Mouse (Mus musculus) cerebellum, adult 2 months (tissue): ENCODE measurements around the gene Ranbp17. TPM values are rescaled to one million over a fixed set of nuclear protein-coding genes. Genes with fewer than 3 reads are reported as not detected.

Experiments used
- DNase-seq, 2 experiments: peaks; one replicate each; pipeline ENCODE4 v3.0.0; 2021
- H3K27ac ChIP-seq: fragments of 200-500 bp; 2 replicates; pipeline ENCODE4 v1.5.1; 2012; ENCODE audit warnings: low read length, control low read depth, inconsistent platforms; ENCODE audit not compliant: insufficient read depth
- H3K27me3 ChIP-seq: fragments of 200-500 bp; 2 replicates; pipeline ENCODE4 v1.6.1; 2012; ENCODE audit warnings: inconsistent platforms, mild to moderate bottlenecking, low read length, moderate library complexity; ENCODE audit not compliant: control insufficient read depth, insufficient read depth
- H3K4me1 ChIP-seq: fragments of 200-500 bp; 2 replicates; pipeline ENCODE4 v1.6.1; 2011; ENCODE audit warnings: low read length; ENCODE audit not compliant: control insufficient read depth, insufficient read depth
- H3K4me3 ChIP-seq: fragments of 200-500 bp; replicated peaks from 2 replicates; pipeline ENCODE3; 2011; ENCODE audit warnings: mild to moderate bottlenecking, low read depth, low read length, control low read depth; ENCODE audit not compliant: insufficient read depth
- CTCF ChIP-seq: fragments of 200-500 bp; IDR thresholded peaks from 2 replicates; pipeline ENCODE4 v1.5.1; 2011; ENCODE audit warnings: low read depth, mild to moderate bottlenecking, control low read depth, low read length, moderate library complexity, borderline replicate concordance; ENCODE audit not compliant: insufficient read depth
- POLR2A ChIP-seq: fragments of 200-500 bp; IDR thresholded peaks from 2 replicates; pipeline ENCODE4 v1.6.1; 2011; ENCODE audit warnings: low read length, control low read depth, borderline replicate concordance; ENCODE audit not compliant: insufficient read depth
- WGBS: fragments of 180-500 bp; shearing (Covaris S2); methylation state at CpG from one replicate; pipeline ENCODE4 v1.1.7; 2018; 5-methylcytosine and 5-hydroxymethylcytosine counted together
- polyA plus RNA-seq: library from polyadenylated mRNA; depleted of rRNA; stranded (reverse); fragments of >200 nt; gene quantifications from 2 replicates; pipeline ENCODE4 v1.2.3, GENCODE M21; 2012

Ranbp17 gene
- polyA plus RNA-seq, 1 experiment, result 6.5 TPM

DNA sequence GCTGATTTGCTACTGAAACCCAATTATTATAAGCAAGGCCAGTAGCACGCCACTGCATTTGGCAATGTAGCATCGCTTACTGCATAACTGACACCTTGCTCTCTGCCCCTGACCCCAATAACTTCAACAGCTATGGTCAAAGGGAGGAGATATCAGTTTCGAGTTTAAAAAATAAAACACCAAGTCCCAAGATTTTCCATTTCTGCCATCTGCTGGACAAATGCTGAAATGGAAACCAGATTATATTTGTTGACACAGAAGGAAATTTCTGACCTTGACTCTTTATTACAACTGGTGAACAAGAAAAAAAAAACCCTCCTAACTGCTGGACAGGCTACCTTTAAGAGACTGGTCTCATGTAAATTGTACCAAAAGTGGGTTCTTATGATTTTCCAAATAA lies 218.1 kb downstream of the Ranbp17 start:
- TF ChIP-seq POLR2A (no peak), CTCF (peak; percentile 17; the same call in 1 of the 2 replicates)
- peak; percentile 12 to 33 for DNase-seq
- Histone ChIP-seq H3K27ac (no peak overlapping the region), H3K4me1 (no peaks in the 10 kb centered on the region; the same call in 1 of the 2 replicates), H3K4me3 (no peak overlapping the region), H3K27me3 (no peaks in the 10 kb centered on the region)
- WGBS, result 34% methylated on average over 3 of the region's 3 CpGs

DNA sequence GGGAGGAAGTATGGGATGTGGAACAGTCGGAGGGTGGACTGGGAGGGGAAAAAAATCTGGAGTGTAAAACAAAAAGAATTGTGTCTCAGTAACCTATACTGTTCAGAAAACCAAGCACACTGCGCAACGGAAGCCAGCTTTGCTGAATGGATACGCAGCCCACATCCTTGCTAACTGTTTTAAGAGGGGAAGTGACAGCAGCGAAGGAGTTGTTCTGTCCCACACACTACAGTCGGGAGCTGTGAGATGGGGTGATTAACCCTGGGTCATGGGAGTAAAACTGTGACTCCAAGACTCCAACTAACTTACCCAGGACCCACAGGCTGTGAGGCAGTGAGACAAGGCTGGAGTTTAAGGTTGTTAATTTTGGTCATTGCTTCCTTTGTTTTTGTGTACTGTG lies 219.5 kb downstream of the Ranbp17 start:
- no peak overlapping the region for H3K4me3 ChIP-seq
- no peaks in the 10 kb centered on the region for H3K27me3 ChIP-seq
- 89% methylated on average over 6 of the region's 6 CpGs for WGBS
- H3K27ac ChIP-seq, result no peak overlapping the region
- DNase-seq, result no peak
- no peaks in the 10 kb centered on the region for H3K4me1 ChIP-seq
- no peak for TF ChIP-seq POLR2A
- no peak for TF ChIP-seq CTCF

DNA sequence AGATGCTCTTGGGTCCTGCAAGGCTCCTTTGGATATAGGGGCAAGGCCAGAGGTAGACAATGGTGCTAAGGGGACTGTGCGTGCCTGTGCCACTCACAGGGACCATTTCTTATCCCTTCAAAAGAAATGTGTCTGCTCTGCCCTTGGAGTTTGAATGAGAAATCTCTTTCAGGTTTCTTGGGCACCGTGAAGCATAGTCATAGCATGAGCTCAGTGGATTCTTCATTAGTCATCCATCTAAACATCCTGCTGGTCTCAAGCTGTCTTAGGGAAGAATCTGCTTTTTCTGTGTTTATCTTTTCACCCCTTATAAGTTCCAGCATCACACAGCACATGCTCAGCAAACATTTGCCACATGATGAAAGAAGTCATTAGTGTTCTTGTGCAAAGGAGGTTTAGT lies 235.0 kb downstream of the Ranbp17 start:
- Histone ChIP-seq H3K4me3 (no peak overlapping the region), H3K4me1 (no peaks in the 10 kb centered on the region), H3K27ac (no peak overlapping the region), H3K27me3 (no peaks in the 10 kb centered on the region)
- WGBS, result 75% methylated on average over 2 of the region's 2 CpGs
- TF ChIP-seq POLR2A, result no peak
- TF ChIP-seq CTCF, result no peak
- DNase-seq, result no peak

DNA sequence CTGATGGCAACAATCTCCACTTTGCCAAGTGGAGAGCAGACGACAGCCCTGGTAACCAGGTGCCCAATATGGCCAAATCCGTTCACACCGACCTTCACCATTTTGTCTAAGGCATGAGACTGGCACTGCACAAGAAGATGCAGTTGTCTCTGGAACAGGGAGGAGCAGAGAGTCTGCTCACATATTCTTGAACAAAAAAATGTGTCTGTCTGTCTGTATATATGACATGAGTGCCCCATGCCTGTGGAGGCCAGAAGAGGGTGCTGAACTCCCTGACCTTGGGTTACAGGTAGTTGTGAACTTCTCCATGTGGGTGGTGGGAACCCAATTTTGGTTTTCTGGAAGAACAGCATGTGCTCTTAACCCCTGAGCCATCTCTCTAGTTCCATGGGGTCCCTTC lies 236.9 kb downstream of the Ranbp17 start, which contains the start of gene Gm12117:
TSS of gene Gm12117 (minus strand) at position 101 of the 400 bp plus-strand sequence.
- no peak within 1 kb of the TSS for H3K4me3 ChIP-seq
- DNase-seq, result no peak
- TF ChIP-seq POLR2A (no peak), CTCF (no peak)
- H3K4me1 ChIP-seq, result no peaks in the 10 kb centered on the region
- 98% methylated on average over 3 of the region's 3 CpGs for WGBS
- no peak within 1 kb of the TSS for H3K27ac ChIP-seq
- H3K27me3 ChIP-seq, result no peaks in the 10 kb centered on the region

DNA sequence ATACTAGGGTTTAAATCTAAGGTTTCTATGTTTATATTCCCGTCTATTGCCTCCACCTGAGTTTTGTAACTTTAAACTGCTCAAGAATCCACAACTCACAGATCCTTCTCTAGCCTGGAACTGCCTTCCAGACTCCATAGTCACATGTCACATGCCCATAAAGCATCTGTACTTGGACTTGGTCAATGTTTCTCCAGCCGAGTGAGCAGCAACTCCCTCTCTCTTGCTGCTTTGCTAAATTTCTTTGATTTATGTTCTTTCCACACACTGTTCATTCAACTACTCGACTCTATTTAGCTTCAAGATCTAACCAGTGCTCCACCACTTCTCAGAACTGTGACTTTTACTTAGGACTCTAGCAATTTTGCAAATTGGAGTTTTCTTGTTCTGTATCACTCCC lies 238.7 kb downstream of the Ranbp17 start:
- DNase-seq, result no peak
- Histone ChIP-seq H3K27me3 (no peaks in the 10 kb centered on the region), H3K4me1 (no peaks in the 10 kb centered on the region), H3K4me3 (no peak overlapping the region), H3K27ac (no peak overlapping the region)
- TF ChIP-seq CTCF (no peak), POLR2A (no peak)
- 88% methylated on average over 3 of the region's 3 CpGs for WGBS

DNA sequence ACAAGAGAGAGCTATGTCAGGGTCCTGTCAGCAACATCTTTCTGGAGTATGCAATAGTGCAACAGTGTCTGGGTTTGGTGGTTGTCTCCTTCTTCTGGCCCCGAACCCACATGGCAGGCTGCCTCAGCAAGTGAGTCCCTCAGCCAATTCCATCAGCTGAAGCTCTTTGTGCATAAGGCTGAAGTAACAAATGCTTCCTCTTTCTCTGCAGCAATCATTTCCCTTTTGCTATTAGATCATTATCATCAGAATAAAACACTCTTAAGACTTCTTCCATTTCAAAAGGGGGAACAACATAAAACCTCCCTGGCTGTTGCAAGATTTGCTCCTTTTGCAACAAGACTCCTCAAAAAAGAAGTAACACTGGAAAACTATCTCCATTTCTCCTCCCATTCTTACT lies 239.3 kb downstream of the Ranbp17 start:
- H3K4me3 ChIP-seq, result no peak overlapping the region
- DNase-seq, result no peak
- no peaks in the 10 kb centered on the region for H3K27me3 ChIP-seq
- H3K27ac ChIP-seq, result no peak overlapping the region
- no peak for TF ChIP-seq CTCF
- no peak for TF ChIP-seq POLR2A
- WGBS, result 44% methylated on average over 1 of the region's 1 CpGs
- no peaks in the 10 kb centered on the region for H3K4me1 ChIP-seq

DNA sequence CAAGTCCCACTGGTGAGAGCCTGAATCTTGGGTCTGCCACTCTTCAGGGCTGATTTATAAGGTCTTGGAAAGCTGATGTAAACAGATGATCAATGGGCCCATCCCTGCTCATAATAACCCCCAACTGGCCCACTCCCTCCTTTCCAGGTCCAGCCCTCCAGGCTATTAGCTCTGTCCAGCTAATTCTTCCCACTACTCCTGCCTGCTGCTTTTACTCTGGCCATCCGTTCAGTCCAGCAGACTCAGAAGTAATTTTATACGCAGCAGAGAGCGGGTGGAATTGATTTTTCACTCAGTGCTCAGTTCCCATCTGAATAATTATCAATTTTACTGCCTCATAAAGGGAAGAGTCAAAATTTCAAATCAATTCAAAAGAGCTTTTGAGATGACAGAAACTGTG lies 273.3 kb downstream of the Ranbp17 start:
- Histone ChIP-seq H3K4me1 (no peaks in the 10 kb centered on the region), H3K27me3 (no peaks in the 10 kb centered on the region), H3K4me3 (no peak overlapping the region), H3K27ac (no peak overlapping the region)
- no peak for DNase-seq
- TF ChIP-seq POLR2A (no peak), CTCF (no peak)
- 80% methylated on average over 3 of the region's 3 CpGs for WGBS

DNA sequence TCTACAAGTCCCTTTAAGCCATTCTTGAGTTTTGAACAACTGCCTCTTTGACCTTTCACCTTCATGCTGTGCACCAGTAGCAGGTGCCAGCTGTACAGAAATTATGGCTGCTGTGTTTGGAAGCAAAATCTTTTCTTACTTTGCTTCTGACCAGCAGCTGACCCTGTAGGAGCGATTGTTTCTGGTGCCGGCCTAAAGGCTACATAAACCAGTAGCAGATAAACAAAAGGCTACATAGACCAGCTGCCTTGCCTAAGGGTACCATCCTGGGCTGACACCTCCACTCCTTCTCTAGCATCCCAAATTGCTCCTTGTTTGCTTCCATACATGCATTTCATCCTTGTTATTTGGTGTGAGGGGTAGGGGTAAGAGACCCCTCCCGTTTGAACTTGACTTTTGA lies 279.4 kb downstream of the Ranbp17 start:
- Histone ChIP-seq H3K4me3 (no peak overlapping the region), H3K27ac (no peak overlapping the region), H3K27me3 (no peaks in the 10 kb centered on the region), H3K4me1 (no peaks in the 10 kb centered on the region)
- no peak for TF ChIP-seq POLR2A
- TF ChIP-seq CTCF, result no peak
- DNase-seq, result no peak
- WGBS, result 55% methylated on average over 3 of the region's 3 CpGs

DNA sequence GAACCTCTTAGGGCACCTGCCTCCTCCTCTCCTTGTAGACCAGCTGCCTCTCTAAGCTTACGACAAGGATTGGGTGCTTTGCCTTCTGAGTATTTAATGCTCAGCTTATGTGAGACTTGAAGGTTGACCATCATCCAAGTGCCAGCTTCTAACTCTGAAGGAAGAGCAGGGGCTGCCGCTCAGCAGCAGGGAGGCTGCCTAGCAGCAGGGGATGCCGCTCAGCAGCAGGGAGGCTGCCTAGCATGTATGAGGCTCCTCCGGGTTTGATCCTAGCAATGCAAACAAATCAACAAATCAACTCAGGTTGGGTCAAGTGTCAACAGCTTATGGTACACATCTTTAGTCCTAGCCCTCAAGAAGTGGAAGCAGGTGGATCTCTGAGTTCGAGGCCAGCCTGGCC lies 281.5 kb downstream of the Ranbp17 start:
- no peaks in the 10 kb centered on the region for H3K27me3 ChIP-seq
- DNase-seq, result no peak
- H3K27ac ChIP-seq, result no peak overlapping the region
- 72% methylated on average over 5 of the region's 5 CpGs for WGBS
- TF ChIP-seq CTCF (no peak), POLR2A (no peak)
- no peak overlapping the region for H3K4me3 ChIP-seq
- H3K4me1 ChIP-seq, result no peaks in the 10 kb centered on the region
